Mouse (Mus musculus): Measurements from ENCODE around the gene Nsd1.

DNA sequence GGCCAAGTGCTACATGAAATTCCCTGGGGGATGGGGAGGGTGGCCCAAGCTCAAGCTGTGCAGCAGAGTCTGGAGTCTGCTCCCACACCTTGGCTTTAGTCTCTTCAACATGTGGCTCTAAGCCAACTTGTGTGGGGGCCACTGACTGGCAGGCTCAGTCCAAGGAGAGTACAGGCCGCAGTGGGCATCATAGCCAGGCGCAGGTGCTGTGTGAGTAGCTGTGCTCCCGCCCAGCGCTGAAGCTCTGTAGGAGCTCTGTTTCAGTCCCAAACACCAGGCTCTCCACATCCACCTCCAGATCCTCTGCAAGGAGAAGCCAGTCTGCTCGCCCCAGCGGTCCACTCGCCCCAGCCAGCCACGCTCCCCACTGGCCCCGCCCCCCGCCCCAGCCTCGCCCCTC is 116.0 kb downstream of the Nsd1 start:
- TF ChIP-seq CTCF (IDR thresholded peaks at IDR 0.05; ENCODE audit: control insufficient read depth, insufficient read depth, insufficient replicate concordance, low read depth, low read length) (no peak), POLR2A (IDR thresholded peaks at IDR 0.05; ENCODE audit: control insufficient read depth, low read depth, low read length) (no peak)
